Comparison of ENCODE assay signal across 8 mouse cellular contexts in genomic region chr3:108653710-108654379, GRCm38 (mm10). TPM values are rescaled to one million over a fixed set of nuclear protein-coding genes. Genes with fewer than 3 reads are reported as not detected.
DNase-seq lines count a peak whose midpoint lies in the region; ATAC-seq and TF ChIP-seq lines count a peak whose summit lies in the region.

Gene Clcc1 (plus strand): TSS chr3:108653913.

- intact Hi-C loops in heart, postnatal 36 days (cut with DNase I), result loop anchor here (5.0 to 10.0 kb wide), 2 partner anchors 82 to 239 kb away; partner anchors contain the start of genes Celsr2 and Taf13

- peak within 1 kb of the TSS; percentile 85 for H3K4me3 ChIP-seq in G1E (ENCODE audit: low read depth, low read length)
- H3K4me3 ChIP-seq in forebrain, embryonic 16.5 days (replicated peaks; ENCODE audit: low read length), result peak within 1 kb of the TSS; percentile 87
- peak within 1 kb of the TSS; percentile 92 for H3K4me3 ChIP-seq in layer of hippocampus, adult 2 months
- peak within 1 kb of the TSS; percentile 79 for H3K4me3 ChIP-seq in lung, embryonic 14.5 days (ENCODE audit: low read depth, low read length)
- peak within 1 kb of the TSS; percentile 100 for H3K4me3 ChIP-seq in olfactory bulb, adult 2 months (ENCODE audit: insufficient read depth, low read depth, low read length)
- peak within 1 kb of the TSS; percentile 77 for H3K4me3 ChIP-seq in thymus, adult 2 months (ENCODE audit: control insufficient read depth, insufficient read depth, low read length)

- H3K9me3 ChIP-seq in G1E (replicated peaks), result no peaks in the 10 kb centered on the region
- no peaks in the 10 kb centered on the region for H3K9me3 ChIP-seq in forebrain, embryonic 16.5 days (ENCODE audit: control insufficient read depth, low read length)
- H3K9me3 ChIP-seq in lung, embryonic 14.5 days (ENCODE audit: low read depth, low read length), result no peaks in the 10 kb centered on the region

- H3K27ac ChIP-seq in forebrain, embryonic 16.5 days (ENCODE audit: low read length), result peak within 1 kb of the TSS; percentile 89
- H3K27ac ChIP-seq in layer of hippocampus, adult 2 months, result peak within 1 kb of the TSS; percentile 95
- H3K27ac ChIP-seq in lung, embryonic 14.5 days (ENCODE audit: low read depth), result peak within 1 kb of the TSS; percentile 85
- H3K27ac ChIP-seq in olfactory bulb, adult 2 months (ENCODE audit: insufficient read depth, low read depth, low read length), result peak within 1 kb of the TSS; percentile 87
- H3K27ac ChIP-seq in thymus, adult 2 months (ENCODE audit: control insufficient read depth, insufficient read depth, low read length), result no peak within 1 kb of the TSS

- no peak for TF ChIP-seq CTCF in G1E (IDR thresholded peaks at IDR 0.05; ENCODE audit: low read depth, low read length)
- TF ChIP-seq CTCF in layer of hippocampus, adult 2 months (conservative IDR thresholded peaks at IDR 0.05), result no peak
- no peak for TF ChIP-seq CTCF in lung, embryonic 14.5 days (IDR thresholded peaks at IDR 0.05; ENCODE audit: low read depth)
- no peak for TF ChIP-seq CTCF in olfactory bulb, adult 2 months (IDR thresholded peaks at IDR 0.05; ENCODE audit: insufficient read depth, low read depth, low read length)
- no peak; the same call in none of the 2 replicates for TF ChIP-seq CTCF in thymus, adult 2 months (IDR thresholded peaks at IDR 0.05; ENCODE audit: borderline replicate concordance, control insufficient read depth, extremely low read depth, insufficient read depth, low read length, poor library complexity)

- peaks cover 26% of the 10 kb centered on the region for H3K4me1 ChIP-seq in G1E (ENCODE audit: insufficient read depth, low read depth, low read length)
- peaks cover 10% of the 10 kb centered on the region for H3K4me1 ChIP-seq in forebrain, embryonic 16.5 days (replicated peaks; ENCODE audit: control insufficient read depth, insufficient read depth, low read length)
- peaks cover 4% of the 10 kb centered on the region; the same call in 1 of the 2 replicates for H3K4me1 ChIP-seq in lung, embryonic 14.5 days (ENCODE audit: insufficient read depth)
- H3K4me1 ChIP-seq in olfactory bulb, adult 2 months (ENCODE audit: control insufficient read depth, insufficient read depth, low read length), result peaks cover 6% of the 10 kb centered on the region
- H3K4me1 ChIP-seq in thymus, adult 2 months (replicated peaks; ENCODE audit: control insufficient read depth, insufficient read depth, low read length), result peaks cover 6% of the 10 kb centered on the region

- ATAC-seq in G1E (ENCODE audit: extremely low read depth, insufficient number of reproducible peaks, low FRiP score, poor library complexity, severe bottlenecking), result peak; percentile 85
- ATAC-seq in forebrain, embryonic 16.5 days, result peak; percentile 98
- peak; percentile 98 for ATAC-seq in lung, embryonic 14.5 days (ENCODE audit: insufficient read depth)

- peaks cover 17% of the 10 kb centered on the region for H3K36me3 ChIP-seq in G1E (replicated peaks)
- H3K36me3 ChIP-seq in forebrain, embryonic 16.5 days (ENCODE audit: control insufficient read depth, insufficient read depth), result no peaks in the 10 kb centered on the region
- H3K36me3 ChIP-seq in lung, embryonic 14.5 days (ENCODE audit: insufficient read depth), result no peaks in the 10 kb centered on the region
- no peaks in the 10 kb centered on the region for H3K36me3 ChIP-seq in thymus, adult 2 months (ENCODE audit: control insufficient read depth, insufficient read depth, low read length)

- WGBS in forebrain, embryonic 16.5 days, result under 1% methylated on average over 56 of the region's 57 CpGs
- under 1% methylated on average over 57 of the region's 57 CpGs for WGBS in lung, embryonic 14.5 days
- under 1% methylated on average over 57 of the region's 57 CpGs for WGBS in olfactory bulb, adult 2 months
- WGBS in thymus, adult 2 months, result under 1% methylated on average over 57 of the region's 57 CpGs

- TF ChIP-seq POLR2A in olfactory bulb, adult 2 months (IDR thresholded peaks at IDR 0.05; ENCODE audit: insufficient read depth, low read depth, low read length), result peak; percentile 87
- TF ChIP-seq POLR2A in thymus, adult 2 months (IDR thresholded peaks at IDR 0.05; ENCODE audit: control insufficient read depth, extremely low read depth, insufficient read depth, low read length, poor library complexity), result peak; percentile 92

- 0 out of 2 replicates have a peak, but pooled peaks cover 3% of the 10 kb centered on the region for H3K27me3 ChIP-seq in G1E (ENCODE audit: insufficient read depth, low read length)
- no peaks in the 10 kb centered on the region for H3K27me3 ChIP-seq in forebrain, embryonic 16.5 days (replicated peaks; ENCODE audit: control insufficient read depth, insufficient read depth, low read length)
- no peaks in the 10 kb centered on the region for H3K27me3 ChIP-seq in lung, embryonic 14.5 days (ENCODE audit: insufficient read depth, low read length)
- H3K27me3 ChIP-seq in thymus, adult 2 months (ENCODE audit: control insufficient read depth, insufficient read depth, low read length), result no peaks in the 10 kb centered on the region

- peak; percentile 90 for DNase-seq in G1E (ENCODE audit: low spot score)
- DNase-seq in cerebellum, adult 18-20 months, result peak; percentile 95 to 97
- DNase-seq in heart, postnatal 36 days, result peak; percentile 97
- peak; percentile 92 to 96 for DNase-seq in layer of hippocampus, adult 2 months (ENCODE audit: low spot score in 2 of 2)
- DNase-seq in lung, embryonic 14.5 days, result peak; percentile 96
- DNase-seq in thymus, adult 2 months, result peak; percentile 97

- peak within 1 kb of the TSS; percentile 85 for H3K9ac ChIP-seq in forebrain, embryonic 16.5 days (replicated peaks; ENCODE audit: low read depth, low read length)
- peak within 1 kb of the TSS; percentile 89 for H3K9ac ChIP-seq in lung, embryonic 14.5 days

- H3K4me2 ChIP-seq in forebrain, embryonic 16.5 days (ENCODE audit: low read length), result peak within 1 kb of the TSS; percentile 74
- H3K4me2 ChIP-seq in lung, embryonic 14.5 days, result peak within 1 kb of the TSS; percentile 75

RNA-seq across cellular contexts. Expression of gene Clcc1, which starts in this region (rescaled TPM):
- total RNA-seq in G1E (2014; fragmentation: Nextera tagmentation), result 41.6 and 42.9 TPM in 2 replicates
- total RNA-seq in G1E (2017), result 82.2 and 87.6 TPM in 2 replicates
- polyA plus RNA-seq in G1E (2012), result 10.5 and 14.0 TPM in 2 replicates
- 48.3 and 56.3 TPM in 2 replicates for polyA plus RNA-seq in forebrain, embryonic 16.5 days (2015; fragmentation: Nextera tagmentation; extraction: Ambion mirVana)
- total RNA-seq in heart, postnatal 36 days (2021), result 10 to 100 TPM; 43.0 to 49.1 TPM
- total RNA-seq in layer of hippocampus, adult 2 months (2021), result 10 to 100 TPM; 31.7 to 34.0 TPM
- 80.4 and 85.9 TPM in 2 replicates for polyA plus RNA-seq in lung, embryonic 14.5 days (2014; fragmentation: Nextera tagmentation; extraction: Ambion mirVana)
- polyA plus RNA-seq in olfactory bulb, adult 2 months (2012; ENCODE audit: insufficient read depth, insufficient read length, low replicate concordance, missing spikeins), result not detected in 2 replicates
- 47.5 and 51.0 TPM in 2 replicates for polyA plus RNA-seq in thymus, adult 2 months (2012; rRNA removed)

Comparison
In these comparisons a context has a peak if more than half of its experiments do, and no peak if none do; other contexts are left out.
1. RNA of gene Clcc1 (polyA plus RNA-seq): 80.4 to 85.9 TPM in lung, embryonic 14.5 days, 48.3 to 56.3 TPM in forebrain, embryonic 16.5 days, 47.5 to 51.0 TPM in thymus, adult 2 months and 10.5 to 14.0 TPM in G1E; not detected in olfactory bulb, adult 2 months; every median in the first group is over 10 times any median in the second.
2. Peak in every context shown above with its lines, with median percentiles within 50 percentile points of each other: ATAC-seq, DNase-seq and H3K4me3 ChIP-seq.